Mouse (Mus musculus): Measurements from ENCODE around the gene Tex2.
"Not testable (repeated sequence)": the region's sequence is repeated elsewhere in the genome, so short reads cannot be mapped to it uniquely, and the experiment has no call there.

The Tex2 gene

DNA sequence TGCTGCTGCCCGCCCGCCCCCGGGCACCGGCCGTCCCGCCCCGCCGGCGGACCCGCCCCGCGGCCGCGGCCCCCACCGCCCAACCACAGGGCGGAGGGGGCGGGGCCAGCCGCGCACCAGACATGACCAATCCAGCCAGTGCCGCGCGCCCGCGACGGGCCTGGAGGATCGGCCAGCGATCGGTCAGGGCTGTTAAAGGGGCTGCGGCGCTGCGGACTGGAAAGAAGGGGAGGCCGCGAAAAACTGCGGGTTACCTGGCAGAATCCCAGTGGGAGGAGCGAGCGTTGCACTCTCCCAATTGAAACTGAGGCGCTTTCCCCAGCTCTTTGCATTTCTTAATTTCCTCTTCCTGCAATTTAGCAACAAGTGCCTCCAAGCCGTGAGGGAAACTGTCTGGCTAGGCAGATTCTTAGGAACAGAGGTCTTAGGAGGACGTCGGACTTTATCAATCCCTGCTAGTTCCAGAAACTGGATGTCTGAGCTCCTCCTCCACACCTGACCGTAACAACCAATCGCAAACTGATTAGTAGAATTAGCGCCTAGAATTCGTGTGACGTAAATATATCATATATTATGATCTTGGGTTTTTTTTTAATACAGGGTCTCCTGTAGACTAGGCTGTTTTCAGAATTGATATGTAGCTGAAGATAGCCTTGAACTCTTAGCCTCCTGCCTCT lies at the start of gene Tex2:
TSS of gene Tex2 (minus strand) at position 463 of the 677 bp plus-strand sequence.
- peak; percentile 94 for DNase-seq

GRCm38 (mm10) chr11:106662634-106663407 lies 49.6 kb upstream of the Tex2 start:
- no peak for DNase-seq

DNA sequence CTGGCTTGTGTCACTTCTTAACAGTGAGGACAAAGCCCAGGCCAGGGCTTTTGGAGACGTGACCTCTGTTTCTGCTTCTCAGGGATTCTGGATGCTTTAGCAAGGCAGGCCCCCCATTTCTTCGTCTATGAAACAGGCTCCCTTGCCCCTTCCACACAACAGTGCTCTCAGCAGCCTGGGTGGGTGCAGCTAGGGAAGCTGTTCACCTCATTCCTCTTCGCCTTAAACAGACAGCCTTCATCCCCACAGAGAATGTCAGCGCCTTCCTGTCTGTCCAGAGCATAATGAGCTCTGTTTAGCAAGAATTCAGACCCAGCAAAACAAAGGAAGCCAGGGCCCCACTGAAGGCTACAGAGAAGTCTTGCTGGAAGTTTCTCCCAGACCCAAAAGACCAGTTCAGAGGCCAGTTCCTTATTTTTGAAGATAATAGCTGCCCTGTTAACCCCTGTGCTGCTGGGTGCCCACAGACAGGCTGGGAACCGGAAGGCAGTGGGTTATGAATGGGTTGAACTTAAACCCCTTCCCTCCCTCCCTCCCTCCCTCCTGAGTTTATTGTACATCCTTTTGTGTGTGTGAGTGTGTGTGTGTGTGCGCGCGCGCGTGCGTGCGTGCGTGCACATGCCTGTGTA lies 47.3 kb upstream of the Tex2 start:
- DNase-seq, result peak; percentile 37

DNA sequence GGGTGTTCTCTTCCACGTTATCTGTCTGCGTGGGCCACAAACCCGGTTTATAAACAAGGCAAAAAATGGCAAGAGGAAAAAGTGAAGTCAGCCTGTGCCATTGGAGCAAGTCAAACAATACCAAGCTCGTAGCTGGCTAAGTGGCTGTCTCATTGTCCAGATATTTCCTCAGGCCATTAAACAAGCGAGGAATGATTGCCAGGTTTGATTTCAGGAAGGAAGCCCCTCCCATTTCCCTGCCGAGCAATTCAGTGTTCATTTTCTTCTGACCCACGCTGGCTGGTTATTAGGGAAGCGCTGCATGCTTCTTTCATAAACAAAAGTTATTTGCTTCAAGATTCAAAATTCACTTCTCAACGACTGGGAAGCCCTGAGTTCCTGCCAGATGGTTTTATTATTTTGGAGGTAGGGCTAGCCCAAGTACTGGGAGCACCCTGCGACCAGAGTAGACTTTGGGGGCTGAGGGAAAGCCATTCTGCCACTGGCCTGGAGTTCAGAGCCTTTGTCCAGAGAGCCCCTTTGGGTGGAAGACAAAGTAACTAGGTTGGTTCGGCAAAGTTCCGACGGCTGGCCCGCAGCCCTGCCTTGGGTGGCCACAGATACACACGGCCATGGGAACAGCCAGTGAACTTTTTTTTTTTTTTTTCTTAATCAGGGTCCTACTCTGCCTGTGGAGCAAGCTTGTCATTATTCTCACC lies 46.5 kb upstream of the Tex2 start:
- no peak for DNase-seq

DNA sequence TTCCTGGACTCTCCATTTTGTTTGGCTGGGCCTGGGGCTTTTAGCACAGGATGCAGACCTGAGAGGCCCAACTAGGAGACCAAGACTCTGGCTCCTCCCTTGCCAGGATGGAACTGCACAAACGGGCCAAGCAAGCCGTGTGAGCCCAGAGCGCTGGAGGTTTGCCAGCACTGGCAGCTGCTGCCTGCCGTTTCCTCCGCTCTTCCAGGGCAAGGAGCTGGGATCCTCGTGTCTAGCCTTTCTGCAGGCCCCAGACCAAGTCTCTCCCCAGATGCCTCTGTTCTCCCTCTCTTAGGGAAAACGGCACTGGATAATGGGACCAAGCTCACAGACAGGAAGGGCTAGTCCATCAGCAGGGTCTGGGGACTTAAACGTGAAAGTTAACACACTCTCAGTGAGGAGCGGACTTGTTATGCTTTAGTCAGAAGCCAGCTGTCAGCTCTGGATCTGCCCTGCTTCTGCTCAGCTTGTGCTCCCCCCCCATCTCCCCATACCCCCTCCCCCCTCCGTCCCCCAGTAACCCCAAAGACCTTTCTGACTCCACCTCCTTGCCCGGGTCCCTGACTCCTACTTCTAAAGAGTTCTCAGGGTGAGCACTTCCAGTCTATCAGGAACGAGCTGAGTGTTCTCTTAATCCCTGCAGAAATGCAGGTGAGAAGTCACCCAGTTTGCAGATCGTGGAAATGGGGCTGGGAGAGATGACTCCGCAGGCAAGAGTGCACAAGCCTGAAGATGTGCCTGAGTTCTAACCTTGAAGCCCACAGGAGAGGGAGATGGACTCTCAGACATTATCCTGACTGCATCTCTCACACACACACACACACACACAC lies 45.0 kb upstream of the Tex2 start:
- DNase-seq, result peak; percentile 48

GRCm38 (mm10) chr11:106656896-106657498 lies 43.8 kb upstream of the Tex2 start:
- not testable (repeated sequence) for DNase-seq

DNA sequence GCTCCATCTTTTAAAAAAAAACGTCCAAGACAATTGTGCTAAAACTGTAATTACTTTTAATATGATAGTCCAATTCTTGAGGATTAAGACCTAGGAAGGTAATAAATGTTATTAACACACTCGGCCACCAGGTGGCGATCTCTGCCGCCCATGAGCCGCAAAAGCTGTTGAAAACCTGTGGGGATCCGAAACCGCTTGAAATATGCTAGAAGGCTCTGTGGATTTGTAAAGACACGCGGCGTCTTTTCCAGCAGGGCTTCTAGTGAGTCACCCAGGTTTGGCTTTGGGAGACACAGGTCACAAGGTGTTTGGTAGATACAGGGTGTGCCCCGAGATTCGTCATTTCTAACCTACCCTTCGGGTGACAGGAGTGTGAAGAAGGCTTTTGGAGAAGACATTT lies 35.1 kb upstream of the Tex2 start:
- DNase-seq, result peak; percentile 84

GRCm38 (mm10) chr11:106642966-106643637 lies 29.9 kb upstream of the Tex2 start:
- no peak for DNase-seq

- DNase-seq, result no peak
Measured at GRCm38 (mm10) chr11:106641580-106641979, 28.4 kb upstream of the Tex2 start.

GRCm38 (mm10) chr11:106640059-106640458 lies 26.8 kb upstream of the Tex2 start:
- no peak for DNase-seq

DNA sequence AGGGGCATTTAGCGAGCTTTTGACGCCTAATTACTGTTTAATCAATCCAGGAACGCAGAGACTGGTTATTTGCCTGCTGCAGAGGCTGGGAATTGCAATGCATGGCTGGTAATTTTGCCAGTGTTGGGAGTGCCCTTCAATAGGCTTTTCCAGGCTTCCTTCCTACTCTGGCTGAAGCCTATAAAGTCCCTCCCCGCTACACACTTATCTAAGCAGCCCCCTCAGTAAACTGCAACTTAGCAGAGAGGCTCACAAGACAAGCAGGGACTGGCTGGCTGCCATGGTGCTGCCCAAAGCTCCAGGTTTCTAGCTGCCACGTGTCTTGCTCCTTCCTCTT lies 26.1 kb upstream of the Tex2 start:
- DNase-seq, result no peak

GRCm38 (mm10) chr11:106638551-106639355 lies 25.5 kb upstream of the Tex2 start:
- DNase-seq, result no peak

DNA sequence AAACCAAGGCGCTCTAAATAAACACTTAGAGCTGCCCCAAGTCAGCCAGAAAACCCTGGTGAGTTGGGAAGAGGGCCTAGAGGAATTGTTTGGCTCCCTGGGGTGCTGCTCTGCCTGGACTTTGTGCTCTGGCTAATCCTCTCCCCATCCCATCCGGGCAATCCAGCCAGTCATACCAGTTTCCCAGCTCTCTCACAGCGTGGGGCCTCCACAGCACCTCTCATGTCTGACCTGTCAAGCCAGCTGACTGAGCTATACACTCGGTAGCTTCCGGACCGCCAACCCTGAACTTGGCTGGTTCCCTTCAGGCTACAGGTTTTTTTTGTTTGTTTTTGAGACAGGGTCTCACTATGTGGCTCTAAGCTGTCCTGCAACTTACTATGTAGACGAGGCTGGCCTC lies 24.5 kb upstream of the Tex2 start:
- no peak for DNase-seq

DNA sequence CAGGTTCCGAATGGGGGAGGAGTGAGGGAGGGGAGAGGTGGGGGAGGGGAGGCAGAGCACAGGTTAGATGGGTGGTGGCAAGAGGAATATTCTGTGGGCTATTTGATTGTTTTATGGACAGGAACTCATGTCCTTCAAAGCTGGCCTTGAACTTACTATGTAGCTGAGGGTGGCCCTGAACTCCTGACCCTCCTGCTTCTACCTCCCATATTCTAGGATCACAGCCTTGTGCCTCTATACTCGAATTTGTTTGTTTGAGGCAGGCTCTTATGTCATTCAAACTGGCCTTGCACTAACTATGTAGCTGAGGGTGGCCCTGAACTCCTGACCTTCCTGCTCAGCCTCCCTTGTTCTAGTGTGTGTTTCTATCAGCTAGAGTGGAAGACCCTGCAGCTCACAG lies 22.7 kb upstream of the Tex2 start:
- DNase-seq, result no peak

DNA sequence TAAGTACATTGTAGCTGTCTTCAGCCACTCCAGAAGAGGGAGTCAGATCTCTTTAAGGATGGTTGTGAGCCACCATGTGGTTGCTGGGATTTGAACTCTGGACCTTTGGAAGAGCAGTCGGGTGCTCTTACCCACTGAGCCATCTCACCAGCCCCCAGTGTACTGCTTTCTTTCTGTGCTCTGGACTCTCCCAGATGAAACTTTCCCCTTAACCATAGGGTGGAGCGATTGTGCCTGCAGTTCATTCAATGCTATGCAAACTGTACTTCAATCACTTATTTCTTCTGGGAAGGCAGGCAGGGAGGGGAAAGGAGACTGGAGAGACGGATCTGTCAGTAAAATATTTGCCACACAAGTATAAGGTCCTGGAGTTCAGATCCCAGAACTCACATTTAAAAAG lies 21.0 kb upstream of the Tex2 start:
- not testable (repeated sequence) for DNase-seq

DNA sequence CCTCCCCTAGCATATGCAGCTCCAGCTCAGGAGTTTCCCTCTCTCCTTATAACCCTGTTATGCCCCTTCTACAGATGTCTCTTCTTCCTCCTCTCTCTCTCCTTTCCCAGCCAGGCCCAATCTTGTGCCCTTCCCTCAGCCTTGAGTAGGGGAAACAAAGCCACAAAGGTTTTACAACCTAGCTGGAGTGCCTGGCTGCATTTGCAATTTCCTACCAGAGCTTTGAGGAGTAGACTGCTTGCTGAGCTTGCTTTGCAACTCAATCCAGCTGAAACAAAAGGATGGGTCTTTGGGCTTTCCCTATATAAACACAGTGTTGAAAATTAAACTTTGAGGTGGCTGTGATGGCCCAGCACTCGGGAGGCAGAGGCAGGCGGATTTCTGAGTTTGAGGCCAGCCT lies 20.2 kb upstream of the Tex2 start:
- no peak for DNase-seq

DNA sequence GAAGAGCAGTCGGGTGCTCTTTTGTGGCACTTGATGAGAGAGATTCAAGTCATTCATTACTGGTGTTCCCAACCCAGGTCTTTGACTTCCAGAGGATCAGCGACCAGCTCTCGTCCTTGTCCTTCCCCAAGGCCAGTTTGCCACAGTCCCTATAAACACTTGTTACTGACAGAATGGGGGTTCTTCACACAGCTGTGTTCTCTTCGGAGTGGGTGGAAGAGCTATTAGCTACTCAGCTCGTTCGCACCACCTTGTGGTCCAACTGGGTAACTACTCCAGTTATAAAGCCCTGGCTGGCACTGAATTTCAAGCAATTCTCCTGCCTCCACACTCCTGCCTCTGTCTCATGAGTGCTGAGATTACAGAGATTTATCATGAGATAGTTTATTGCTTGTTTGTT lies 14.5 kb upstream of the Tex2 start:
- DNase-seq, result peak; percentile 81

GRCm38 (mm10) chr11:106625577-106625976 lies 12.4 kb upstream of the Tex2 start:
- no peak for DNase-seq

- no peak for DNase-seq
Measured at GRCm38 (mm10) chr11:106623629-106624028, 10.4 kb upstream of the Tex2 start.

GRCm38 (mm10) chr11:106622056-106622455 lies 8.8 kb upstream of the Tex2 start:
- DNase-seq, result no peak

DNA sequence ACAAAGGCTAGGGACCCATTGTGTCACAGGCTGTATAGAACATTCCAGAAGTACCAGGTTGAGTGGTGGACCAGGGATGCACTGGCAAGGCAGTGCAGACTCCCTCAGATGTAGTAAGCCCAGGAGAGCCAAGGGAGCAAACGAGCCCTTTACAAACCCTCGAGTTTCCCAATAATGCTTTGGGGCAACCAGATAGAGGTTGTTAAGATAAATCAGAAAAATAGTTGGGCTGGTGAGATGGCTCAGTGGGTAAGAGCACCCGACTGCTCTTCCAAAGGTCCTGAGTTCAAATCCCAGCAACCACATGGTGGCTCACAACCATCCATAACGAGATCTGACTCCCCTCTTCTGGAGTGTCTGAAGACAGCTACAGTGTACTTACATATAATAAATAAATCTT lies 5.5 kb upstream of the Tex2 start:
- DNase-seq, result not testable (repeated sequence)

Measured in thymus, postnatal 25 days (tissue).